Mouse (Mus musculus) liver, adult 2 months (tissue): ENCODE results near the gene Wdr90. TPM values are rescaled to one million over a fixed set of nuclear protein-coding genes. Genes with fewer than 3 reads are reported as not detected.

Source experiments
- DNase-seq: peaks from one replicate; pipeline ENCODE4 v3.0.0-alpha.2; 2011; ENCODE audit warnings: low read depth, low spot score; ENCODE audit errors: extremely low read depth
- H3K27ac ChIP-seq: fragments of 200-500 bp; replicated peaks from 2 replicates; pipeline ENCODE4 v1.5.1; 2012; ENCODE audit warnings: low read depth, mild to moderate bottlenecking, control low read depth, inconsistent platforms, low read length; ENCODE audit not compliant: insufficient read depth
- H3K27me3 ChIP-seq: fragments of 200-500 bp; 2 replicates; pipeline ENCODE4 v1.6.1; 2012; ENCODE audit warnings: mild to moderate bottlenecking, moderate library complexity, low read length, inconsistent platforms; ENCODE audit not compliant: control insufficient read depth, insufficient read depth
- H3K36me3 ChIP-seq: fragments of 200-500 bp; 2 replicates; pipeline ENCODE4 v1.6.1; 2012; ENCODE audit warnings: low read length, inconsistent platforms; ENCODE audit not compliant: control insufficient read depth, insufficient read depth
- H3K4me1 ChIP-seq: fragments of 200-500 bp; 2 replicates; pipeline ENCODE4 v1.6.1; 2011; ENCODE audit warnings: low read length; ENCODE audit not compliant: control insufficient read depth, insufficient read depth
- H3K4me3 ChIP-seq: fragments of 200-500 bp; 2 replicates; pipeline ENCODE4 v1.5.1; 2011; ENCODE audit warnings: low read depth, mild to moderate bottlenecking, control low read depth, low read length, moderate library complexity; ENCODE audit not compliant: insufficient read depth
- H3K79me2 ChIP-seq: fragments of 200-500 bp; 2 replicates; pipeline ENCODE4 v1.6.1; 2012; ENCODE audit warnings: inconsistent platforms, mild to moderate bottlenecking, low read length, moderate library complexity; ENCODE audit not compliant: control insufficient read depth, insufficient read depth
- H3K9ac ChIP-seq: fragments of 200-500 bp; 2 replicates; pipeline ENCODE4 v1.6.1; 2012; ENCODE audit warnings: low read depth, mild to moderate bottlenecking, control low read depth, inconsistent platforms, low read length
- CTCF ChIP-seq: fragments of 200-500 bp; IDR thresholded peaks from 2 replicates; pipeline ENCODE4 v1.5.1; 2011; ENCODE audit warnings: low read depth, low read length, control low read depth
- POLR2A ChIP-seq: fragments of 200-500 bp; IDR thresholded peaks from 2 replicates; pipeline ENCODE4 v1.6.1; 2011; ENCODE audit warnings: low read length, control low read depth; ENCODE audit not compliant: insufficient read depth; ENCODE audit errors: extremely low read depth
- WGBS: fragments of 180-500 bp; shearing (Covaris S2); methylation state at CpG from one replicate; pipeline ENCODE4 v1.1.7; 2018; 5-methylcytosine and 5-hydroxymethylcytosine counted together
- polyA plus RNA-seq: library from polyadenylated mRNA; depleted of rRNA; stranded (reverse); fragments of >200 nt; gene quantifications from 2 replicates; pipeline ENCODE4 v1.2.3, GENCODE M21; 2012
- total RNA-seq: library from RNA; depleted of rRNA; stranded (reverse); fragments of >200 nt; gene quantifications from 2 replicates; pipeline ENCODE4 v1.2.3, GENCODE M21; 2014

The Wdr90 gene
- total and polyA plus RNA-seq, 2 experiments = 2.7 to 14.1 TPM

GRCm38 (mm10) chr17:25834595-25835222 lies 26.6 kb downstream of the Wdr90 start:
- Histone ChIP-seq H3K4me3 (peak overlapping the region; percentile 75), H3K79me2 (peaks cover 26% of the 10 kb centered on the region), H3K36me3 (0 out of 2 replicates have a peak, but pooled peaks cover 4% of the 10 kb centered on the region), H3K27ac (peak overlapping the region; percentile 97), H3K9ac (peak overlapping the region; percentile 64), H3K4me1 (peaks cover 62% of the 10 kb centered on the region), H3K27me3 (no peaks in the 10 kb centered on the region)
- DNase-seq = no peak
- 52% methylated on average over 12 of the region's 12 CpGs for WGBS
- TF ChIP-seq POLR2A (no peak), CTCF (no peak)

- peak overlapping the region; percentile 97 for H3K27ac ChIP-seq
- H3K36me3 ChIP-seq = 0 out of 2 replicates have a peak, but pooled peaks cover 4% of the 10 kb centered on the region
- H3K4me1 ChIP-seq = peaks cover 62% of the 10 kb centered on the region
- H3K79me2 ChIP-seq = peaks cover 26% of the 10 kb centered on the region
- H3K9ac ChIP-seq = peak overlapping the region; percentile 65
- peak; percentile 98 for DNase-seq
- WGBS = 5% methylated on average over 6 of the region's 6 CpGs
- peak overlapping the region; percentile 75 for H3K4me3 ChIP-seq
- no peak for TF ChIP-seq CTCF
- no peaks in the 10 kb centered on the region for H3K27me3 ChIP-seq
Observed at GRCm38 (mm10) chr17:25833961-25834594, 27.2 kb downstream of the Wdr90 start.

GRCm38 (mm10) chr17:25833291-25833663 lies 28.0 kb downstream of the Wdr90 start, which contains the start of gene Stub1:
Gene Stub1, minus strand, starts transcription at chr17:25833404.
- H3K4me3 ChIP-seq = peak within 1 kb of the TSS; percentile 80
- WGBS = under 1% methylated on average over 24 of the region's 24 CpGs

DNA sequence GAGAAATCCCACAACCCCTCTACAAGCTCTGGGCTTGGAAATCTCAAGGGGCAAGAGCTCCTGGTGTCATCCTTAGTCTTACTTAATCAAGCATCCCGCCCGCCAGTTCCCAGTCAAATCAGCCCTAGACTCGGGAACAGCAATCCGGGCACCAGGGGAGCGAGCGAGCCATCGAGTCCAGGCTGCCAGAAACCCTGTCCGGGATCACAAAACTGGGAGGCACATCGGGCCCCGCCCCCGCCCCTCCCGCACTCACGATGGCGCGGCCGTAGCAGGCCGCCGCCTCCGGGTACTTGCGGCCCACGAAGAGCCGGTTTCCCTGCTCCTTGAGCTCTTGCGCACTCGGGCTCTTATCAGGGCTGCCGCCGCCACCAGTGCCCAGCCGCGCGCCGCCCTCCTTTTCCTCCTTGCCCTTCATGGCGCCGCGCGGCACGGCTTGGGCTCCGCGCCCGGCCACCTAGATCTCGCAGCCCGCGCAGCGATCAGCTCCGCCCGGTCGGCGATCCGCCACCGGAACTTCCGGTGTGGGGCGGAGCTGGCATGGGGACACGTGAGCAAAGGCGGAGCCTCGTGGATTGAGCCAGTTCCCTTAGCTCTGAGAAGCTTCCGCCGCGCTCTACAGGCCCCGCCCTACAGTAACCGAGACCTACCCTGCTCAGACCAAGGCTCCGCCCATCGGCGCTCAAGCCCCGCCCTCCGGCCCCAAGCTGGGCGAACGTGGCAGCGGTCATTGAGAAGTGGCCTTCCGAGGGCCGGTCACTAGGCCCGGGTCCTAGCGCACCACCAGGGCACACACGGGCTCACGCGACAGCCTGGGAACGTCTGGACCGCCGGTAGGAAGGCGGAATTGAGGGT lies 28.6 kb downstream of the Wdr90 start:
- H3K36me3 ChIP-seq = 0 out of 2 replicates have a peak, but pooled peaks cover 4% of the 10 kb centered on the region
- under 1% methylated on average over 76 of the region's 77 CpGs for WGBS

More at GRCm38 (mm10) chr17:25833291-25833663, 28.0 kb downstream of the Wdr90 start, which contains the start of gene Stub1:
- Histone ChIP-seq H3K9ac (peak within 1 kb of the TSS; percentile 94), H3K27ac (peak within 1 kb of the TSS; percentile 97), H3K27me3 (no peaks in the 10 kb centered on the region), H3K4me1 (peaks cover 56% of the 10 kb centered on the region), H3K36me3 (0 out of 2 replicates have a peak, but pooled peaks cover 4% of the 10 kb centered on the region), H3K79me2 (peaks cover 26% of the 10 kb centered on the region)
- TF ChIP-seq POLR2A (no peak), CTCF (no peak)
- peak; percentile 94 for DNase-seq

GRCm38 (mm10) chr17:25831451-25832281 lies 29.6 kb downstream of the Wdr90 start:
- no peaks in the 10 kb centered on the region for H3K27me3 ChIP-seq
- H3K79me2 ChIP-seq = peaks cover 26% of the 10 kb centered on the region
- 0 out of 2 replicates have a peak, but pooled peaks cover 4% of the 10 kb centered on the region for H3K36me3 ChIP-seq
- peak overlapping the region; percentile 80 for H3K4me3 ChIP-seq
- no peak for TF ChIP-seq CTCF
- no peak for TF ChIP-seq POLR2A
- peak overlapping the region; percentile 90 for H3K27ac ChIP-seq
- H3K4me1 ChIP-seq = peaks cover 45% of the 10 kb centered on the region
- WGBS = 37% methylated on average over 21 of the region's 21 CpGs
- DNase-seq = no peak
- peak overlapping the region; percentile 94 for H3K9ac ChIP-seq

More for the DNA sequence above, 28.6 kb downstream of the Wdr90 start:
- peak overlapping the region; percentile 97 for H3K27ac ChIP-seq
- H3K4me1 ChIP-seq = peaks cover 51% of the 10 kb centered on the region
- TF ChIP-seq CTCF = 0 out of 2 replicates have a peak, but pooled peaks have one; percentile 2
- TF ChIP-seq POLR2A = peak; percentile 66
- H3K9ac ChIP-seq = peak overlapping the region; percentile 94
- peak overlapping the region; percentile 80 for H3K4me3 ChIP-seq
- DNase-seq = peak; percentile 96
- H3K27me3 ChIP-seq = no peaks in the 10 kb centered on the region
- peaks cover 26% of the 10 kb centered on the region for H3K79me2 ChIP-seq
